Mouse (Mus musculus) right cerebral cortex, postnatal 36 days (tissue): Measurements from ENCODE around the gene Nectin1.

Experiments used
- DNase-seq, 2 experiments: peaks; one replicate each; pipeline ENCODE4 v3.0.0; 2022; ENCODE audit warnings: low spot score in 2 of 2, mixed read lengths in 1 of 2

The Nectin1 gene

DNA sequence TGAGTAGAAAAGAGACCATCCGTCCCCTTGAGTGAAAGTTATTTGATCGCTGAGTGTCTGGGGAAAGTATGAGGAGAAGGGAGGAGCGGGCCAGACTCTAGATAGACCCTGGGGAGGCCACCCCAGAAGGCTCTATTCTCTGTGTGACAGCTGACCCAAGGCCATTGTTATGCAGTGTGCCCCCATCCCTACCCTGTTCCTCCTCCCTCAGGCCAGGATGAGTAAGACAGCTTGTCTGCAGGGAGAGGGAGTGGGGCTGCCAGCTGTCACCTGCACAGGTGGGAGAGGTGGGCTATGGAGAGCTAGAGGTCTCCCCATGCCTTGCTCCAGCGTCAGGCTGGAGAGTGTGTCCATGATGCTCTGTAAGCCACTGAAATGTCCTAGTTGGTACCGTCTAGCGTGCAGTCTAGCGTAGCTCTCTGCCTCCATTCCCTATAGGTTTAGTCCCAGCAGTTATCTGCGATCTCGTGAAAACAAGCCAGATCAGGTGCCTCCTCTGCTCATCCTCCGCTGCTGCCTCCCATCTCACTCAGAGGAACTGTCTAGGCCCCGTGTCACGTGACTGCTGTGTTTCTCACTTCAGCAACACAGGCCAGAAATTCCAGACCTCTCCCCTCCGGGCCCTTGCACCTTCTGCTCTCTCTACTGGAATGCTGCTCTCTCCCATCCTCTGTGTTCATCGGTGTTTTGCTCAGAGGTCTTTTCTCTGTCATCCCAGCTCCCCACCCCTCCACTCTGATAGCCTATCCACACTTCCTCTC is 21.8 kb downstream of the Nectin1 start:
- no peak for DNase-seq

DNA sequence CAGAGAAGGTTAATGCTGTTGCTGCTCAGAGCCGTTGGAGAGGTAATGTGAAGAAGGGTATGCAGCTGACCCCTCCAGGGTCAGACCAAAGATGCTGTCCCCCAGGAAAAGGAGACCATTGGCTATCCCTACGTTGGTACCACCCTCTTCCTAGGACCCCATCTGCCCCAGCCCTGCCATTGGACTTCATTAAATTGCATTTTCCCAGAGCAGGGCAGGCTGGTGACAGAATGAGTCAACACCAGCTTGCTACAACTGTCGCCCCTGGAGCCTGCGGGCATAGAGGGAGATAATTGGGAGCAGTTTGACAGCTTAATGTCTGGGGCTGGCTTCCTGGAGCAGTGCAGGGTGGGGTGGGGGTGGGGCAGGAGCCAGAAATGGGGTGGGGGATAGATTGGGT is 25.0 kb downstream of the Nectin1 start:
- no peak for DNase-seq

DNA sequence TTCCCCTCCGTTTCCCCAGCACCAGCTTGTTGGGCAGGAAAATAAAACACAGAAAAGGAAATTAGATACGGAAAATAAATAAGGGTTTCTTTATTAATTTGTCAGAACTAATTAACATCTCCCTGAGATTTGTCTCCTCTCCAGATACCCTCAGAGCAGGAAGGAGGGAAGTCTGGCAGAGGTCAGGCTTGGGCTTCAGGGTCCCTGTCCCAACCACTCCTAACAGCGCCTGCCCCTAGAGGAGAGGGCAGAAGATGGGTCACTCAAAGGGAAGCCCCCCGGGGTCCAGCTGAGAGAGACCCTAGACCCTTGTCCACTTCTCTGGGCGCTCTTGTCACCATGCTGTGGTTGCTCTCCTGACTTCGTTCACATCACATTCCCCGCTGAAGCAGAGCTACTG is 25.4 kb downstream of the Nectin1 start:
- no peak for DNase-seq

DNA sequence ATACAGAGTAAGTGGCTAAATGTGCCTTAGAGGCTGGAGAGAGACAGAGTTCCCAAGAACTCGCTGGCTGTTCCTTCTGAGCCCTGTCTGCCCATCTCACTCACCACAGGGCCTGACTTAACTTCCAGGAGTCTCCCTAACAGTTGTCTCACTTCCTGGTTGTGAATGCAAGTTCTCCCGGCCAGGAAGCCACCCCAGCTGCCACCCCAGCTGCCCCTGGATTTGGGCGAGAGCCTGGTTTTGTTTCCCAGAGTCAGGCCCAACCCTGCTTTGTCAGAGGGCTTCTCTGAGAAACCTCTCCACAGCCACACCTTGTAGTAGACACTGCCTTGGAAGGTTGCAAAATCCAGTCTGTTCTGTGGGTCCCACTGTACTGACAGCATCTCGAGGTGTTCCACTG is 26.2 kb downstream of the Nectin1 start:
- DNase-seq: no peak

DNA sequence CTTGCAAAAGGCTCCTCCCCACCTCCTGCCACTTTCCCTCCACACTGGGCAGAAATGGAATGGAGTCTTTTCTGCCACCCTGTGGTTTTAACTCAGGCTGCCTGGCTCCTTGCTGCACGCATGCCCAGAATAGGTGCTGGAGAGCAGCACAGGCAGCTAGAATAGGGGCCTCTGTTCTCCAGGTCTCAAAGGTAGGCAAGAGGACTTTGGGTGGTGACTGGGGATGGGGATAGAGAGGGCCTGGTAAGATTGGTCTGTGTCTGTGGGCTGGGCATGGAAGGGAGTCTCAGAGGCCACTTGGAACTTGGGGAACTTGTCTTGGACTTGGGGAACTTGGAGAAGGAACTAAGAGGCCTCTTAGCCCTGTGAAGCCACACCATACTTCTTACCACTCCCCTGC is 27.3 kb downstream of the Nectin1 start:
- DNase-seq: no peak

DNA sequence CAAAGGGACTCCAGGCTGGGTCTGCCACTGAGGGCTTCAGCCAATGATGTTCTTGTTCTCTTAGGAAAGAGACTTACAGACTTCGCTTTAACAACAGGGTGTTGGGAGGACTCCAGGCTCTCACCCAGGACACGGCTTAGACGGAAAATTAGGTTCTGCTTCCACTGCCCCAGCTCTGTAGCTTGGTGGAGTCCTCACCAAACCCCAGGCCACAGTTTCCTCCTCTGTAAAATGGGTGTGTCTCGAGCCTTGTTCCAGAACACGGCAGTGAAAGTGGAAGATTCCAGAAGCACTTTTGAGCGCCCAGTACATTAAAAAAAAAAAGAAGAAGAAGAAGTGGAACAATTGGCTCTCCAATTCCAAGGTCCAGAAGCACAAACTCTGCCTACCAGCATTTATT is 28.7 kb downstream of the Nectin1 start:
- DNase-seq: no peak

DNA sequence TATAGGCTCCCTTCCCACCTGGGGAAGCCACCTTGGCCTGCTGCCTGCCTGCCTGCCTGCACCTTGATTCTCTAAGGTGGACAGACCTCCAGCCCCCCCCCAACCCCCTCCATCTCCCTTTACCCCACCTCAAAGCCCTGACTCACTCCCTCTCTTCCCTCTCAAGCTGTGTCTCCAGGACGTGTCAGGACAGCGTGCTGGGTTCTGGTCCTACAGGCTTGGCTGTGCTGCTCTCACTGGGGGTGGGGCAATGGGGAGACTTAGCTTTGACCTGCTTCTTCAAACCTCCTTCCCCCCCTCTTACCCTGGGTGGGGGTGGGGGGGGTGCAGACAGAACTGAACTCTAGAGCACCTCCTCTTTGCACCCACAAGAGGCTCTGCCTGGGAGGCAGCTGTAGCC is 29.7 kb downstream of the Nectin1 start:
- DNase-seq: no peak

DNA sequence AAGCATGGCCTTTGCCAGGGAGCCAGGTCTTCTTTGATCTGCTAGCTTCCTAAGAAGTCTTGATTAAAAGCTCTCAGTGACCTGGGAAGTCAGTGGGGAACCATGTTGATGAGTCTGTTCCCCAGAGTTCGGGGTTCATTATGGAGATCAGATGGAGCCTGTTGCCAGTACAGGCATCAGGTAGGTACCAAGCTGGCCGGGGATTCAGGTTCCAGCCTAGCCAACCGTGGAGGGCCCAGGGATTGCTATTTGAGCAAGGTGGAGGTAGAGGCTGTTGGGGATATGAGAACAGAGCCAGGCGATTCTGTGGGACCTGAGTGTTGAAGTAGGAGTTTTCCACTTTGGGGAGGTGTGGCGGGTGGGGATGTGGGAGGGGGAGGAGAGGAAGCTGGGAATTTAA is 30.6 kb downstream of the Nectin1 start:
- no peak for DNase-seq

DNA sequence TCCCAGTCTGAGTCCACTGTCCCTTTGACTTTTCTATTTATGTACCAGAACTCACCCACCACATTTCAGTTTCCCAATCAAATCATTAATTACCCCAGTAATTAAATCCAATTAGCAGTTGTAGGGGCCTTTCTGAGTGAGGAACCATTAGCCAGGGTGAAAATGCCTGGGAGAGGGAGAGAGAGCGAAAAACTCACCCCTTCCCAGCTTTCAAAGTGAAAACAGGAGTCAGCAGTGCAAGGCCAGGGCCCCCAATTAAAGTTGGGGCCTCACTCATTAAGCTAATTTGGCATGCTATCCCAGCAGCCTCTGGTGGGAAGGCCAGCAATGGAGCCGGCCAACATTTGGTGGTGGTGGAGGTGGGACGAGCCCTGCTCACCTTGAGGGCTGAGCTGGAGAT is 32.4 kb downstream of the Nectin1 start:
- DNase-seq: no peak

DNA sequence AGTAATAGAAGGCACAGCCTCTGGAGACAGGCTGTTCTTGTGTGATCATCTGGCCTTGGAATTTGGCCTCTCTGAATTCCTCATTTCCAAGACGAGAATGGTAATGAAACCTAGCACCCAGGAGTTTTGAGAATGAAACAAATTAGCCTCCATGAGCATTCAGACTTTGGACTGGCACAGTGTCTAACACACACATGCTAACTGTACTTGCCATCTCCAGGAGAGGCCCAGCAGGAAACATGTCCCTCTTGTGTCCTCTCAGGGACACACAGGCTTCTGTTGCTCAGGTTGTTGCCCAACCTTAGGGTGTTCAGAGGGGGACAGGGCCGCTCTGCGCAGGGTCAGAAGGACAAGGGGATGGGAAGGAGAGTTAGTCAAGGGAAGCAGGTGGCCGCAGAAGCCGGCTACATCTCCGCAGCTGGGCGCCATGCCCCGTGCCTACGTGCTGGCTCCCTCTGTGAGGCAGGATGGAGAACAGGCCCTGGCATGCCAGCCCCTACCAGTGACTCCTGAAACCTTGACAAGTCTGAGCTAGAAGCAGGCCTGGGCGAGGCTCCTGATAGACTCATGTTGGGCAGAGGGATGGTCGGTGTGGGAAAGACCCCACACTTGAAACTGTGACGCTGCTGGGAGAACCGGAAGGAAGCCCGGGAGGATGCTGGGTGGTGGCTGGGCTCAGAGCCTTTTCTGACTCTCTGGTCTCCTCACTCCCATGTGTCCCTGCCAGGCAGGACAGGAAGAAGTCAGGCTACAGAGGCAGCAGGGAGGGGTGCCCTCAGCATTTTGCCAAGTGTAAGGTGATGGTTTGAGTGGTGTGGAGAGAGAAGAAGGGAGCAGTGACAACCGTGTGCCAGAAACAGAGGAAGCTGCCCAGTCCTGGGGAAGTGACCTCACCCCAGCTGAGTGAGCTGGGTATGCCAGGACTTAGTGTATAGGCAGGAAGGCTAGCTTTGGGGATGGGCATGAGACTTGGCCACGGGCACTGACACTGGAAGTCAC is 33.9 kb downstream of the Nectin1 start:
- no peak for DNase-seq

DNA sequence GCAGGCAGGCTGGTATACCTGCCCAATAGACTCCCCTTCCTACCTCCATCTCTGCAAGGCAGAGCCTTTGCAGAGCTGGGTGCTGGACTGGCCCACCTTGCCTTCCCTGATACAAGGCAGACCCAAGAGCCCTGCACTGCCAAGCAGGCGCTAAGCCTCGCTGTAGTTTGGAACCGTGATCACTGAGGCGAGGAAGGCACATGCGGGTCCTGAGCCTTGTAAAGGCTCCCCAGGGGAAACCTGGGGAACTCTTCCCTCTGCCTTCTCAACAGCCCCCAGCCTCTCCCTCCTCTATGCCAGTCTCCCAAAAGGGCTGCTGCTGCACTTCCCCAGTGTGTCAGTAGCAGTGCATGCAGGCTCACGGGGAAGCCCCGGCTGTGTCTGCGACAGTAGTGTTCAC is 37.1 kb downstream of the Nectin1 start:
- no peak for DNase-seq

DNA sequence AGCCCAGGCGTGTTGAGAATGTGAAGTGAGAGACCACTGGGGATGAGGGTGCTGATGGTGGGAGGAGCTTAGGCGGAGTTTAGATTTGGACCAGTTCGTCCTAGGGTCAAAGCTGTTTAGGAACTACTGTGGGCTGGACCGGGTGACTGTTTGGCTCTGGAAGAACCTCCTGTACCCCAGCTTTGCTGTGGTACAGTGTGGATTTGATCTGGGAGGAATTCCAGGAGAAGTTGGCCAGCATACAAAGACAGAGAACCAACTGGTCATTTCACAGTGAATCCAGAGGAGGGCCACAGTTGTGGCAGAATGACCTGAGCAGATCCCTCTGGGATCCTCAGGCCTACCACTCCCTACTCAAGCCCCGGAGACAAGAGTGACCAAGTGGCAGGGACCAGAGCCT is 38.6 kb downstream of the Nectin1 start:
- no peak for DNase-seq

DNA sequence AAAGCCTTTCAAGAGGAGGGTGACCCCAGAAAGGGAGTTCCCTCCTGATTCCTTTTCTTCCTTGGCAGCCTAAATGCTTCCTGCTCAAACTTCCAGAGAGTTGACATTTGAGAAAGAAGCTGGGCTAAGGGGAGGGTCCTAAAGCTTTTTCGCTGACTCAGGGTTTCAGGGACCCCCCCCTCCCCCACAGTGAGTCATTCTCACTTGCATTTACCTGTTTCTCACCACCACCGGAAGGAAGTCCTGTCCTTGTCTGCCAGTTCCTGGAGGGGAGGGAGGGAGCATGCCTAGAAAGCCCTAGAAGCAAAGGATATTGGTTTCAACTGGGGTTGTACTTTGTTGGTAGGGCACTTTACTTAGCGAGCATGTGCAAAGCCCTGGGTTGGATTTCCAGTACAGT is 40.2 kb downstream of the Nectin1 start:
- DNase-seq: no peak

DNA sequence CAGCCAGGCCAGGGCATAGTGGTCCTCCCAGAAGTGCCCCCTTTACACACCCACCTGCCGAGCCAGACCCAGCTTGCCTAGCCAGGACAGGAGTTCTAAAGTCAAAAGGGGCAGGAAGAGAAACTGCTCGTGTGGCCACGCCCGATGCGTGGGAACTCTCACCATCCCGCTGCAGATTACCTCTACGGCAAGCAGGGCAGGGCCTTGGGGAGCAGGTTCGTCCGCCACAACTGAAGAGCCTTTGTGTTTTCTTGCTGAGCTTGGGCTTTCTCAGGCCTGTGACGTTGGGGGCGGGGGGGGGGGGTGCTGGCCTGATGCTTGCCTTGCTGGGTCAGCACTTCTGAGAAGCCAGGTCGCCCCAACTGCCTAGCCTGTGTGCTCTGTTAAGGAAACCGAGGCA is 41.1 kb downstream of the Nectin1 start:
- no peak for DNase-seq

DNA sequence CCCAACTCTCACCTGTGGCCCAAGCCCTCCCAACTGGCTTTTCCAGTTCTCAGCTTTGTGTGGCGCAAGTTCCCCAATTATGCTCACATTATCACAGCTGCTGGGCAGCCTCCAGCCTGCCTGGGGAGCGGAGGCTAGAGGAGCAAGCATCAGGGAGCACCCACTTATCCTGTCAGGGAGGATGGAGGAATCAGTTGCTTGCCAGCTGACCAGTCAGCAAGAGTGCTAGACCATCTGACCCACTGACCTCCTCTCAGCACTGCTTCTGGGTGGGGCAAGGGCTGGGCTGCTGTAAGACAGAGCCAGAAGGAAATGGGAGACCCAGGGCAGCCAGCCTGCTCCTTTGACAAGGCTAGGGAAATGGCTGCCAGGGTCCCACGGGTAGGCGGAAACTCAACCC is 43.8 kb downstream of the Nectin1 start:
- no peak for DNase-seq

DNA sequence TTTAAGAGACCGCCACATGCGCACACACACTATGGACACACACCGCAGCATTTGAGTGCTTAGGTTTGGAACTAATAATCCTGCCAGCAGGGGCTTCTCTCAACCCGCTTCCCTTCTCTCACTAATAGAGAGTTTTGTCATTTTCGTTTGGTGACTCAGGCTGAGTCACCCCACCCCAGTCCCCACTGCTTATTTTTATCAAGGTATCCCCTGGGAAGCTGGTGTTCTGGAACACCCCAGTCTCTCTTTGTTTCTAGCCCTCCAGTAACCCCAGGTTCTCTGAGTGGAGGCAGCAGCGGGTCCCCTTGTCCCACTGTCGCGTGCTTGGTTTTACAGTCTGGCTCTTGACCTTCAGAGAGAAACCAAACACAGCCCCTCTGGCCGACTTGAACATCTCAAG is 48.9 kb downstream of the Nectin1 start:
- no peak for DNase-seq

DNA sequence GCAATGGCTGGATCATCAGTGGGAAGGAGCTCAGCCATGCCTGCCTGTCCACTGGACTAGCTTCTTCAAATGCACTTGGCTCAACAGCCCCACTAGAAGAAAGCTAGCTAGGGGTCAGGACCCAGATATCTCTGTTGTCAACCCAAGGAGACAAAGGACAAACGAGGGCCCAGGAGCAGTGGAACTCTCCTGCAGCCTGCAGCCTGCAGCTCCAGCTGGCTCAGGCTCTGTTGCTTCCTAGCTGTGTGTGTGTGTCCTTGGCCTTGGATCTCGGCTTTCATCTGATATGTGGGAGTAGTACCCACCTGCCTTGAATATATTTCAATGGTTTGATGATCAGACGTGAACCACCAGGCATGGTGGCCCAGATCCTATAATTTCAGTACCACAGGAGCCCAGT is 49.6 kb downstream of the Nectin1 start:
- no peak for DNase-seq

DNA sequence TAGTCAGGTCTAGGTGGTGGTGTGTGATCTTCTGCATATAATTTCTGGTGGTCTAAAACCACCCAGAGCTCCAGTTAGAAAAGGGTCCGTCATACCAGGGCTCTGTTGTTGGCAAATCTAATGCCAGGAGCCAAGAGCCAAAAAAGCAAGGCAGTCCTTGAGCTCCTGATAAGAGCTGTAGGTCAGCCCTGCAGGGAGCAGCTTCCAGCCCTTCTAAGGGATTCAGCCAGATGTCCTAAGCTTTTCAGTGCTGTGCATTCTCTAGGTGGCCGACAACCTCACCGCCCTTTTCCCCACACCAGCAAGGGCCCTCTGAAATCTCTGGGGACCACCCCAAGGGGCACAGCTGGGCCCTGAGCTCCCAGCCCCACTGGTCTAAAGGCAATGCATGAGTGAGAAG is 52.2 kb downstream of the Nectin1 start:
- DNase-seq: no peak

DNA sequence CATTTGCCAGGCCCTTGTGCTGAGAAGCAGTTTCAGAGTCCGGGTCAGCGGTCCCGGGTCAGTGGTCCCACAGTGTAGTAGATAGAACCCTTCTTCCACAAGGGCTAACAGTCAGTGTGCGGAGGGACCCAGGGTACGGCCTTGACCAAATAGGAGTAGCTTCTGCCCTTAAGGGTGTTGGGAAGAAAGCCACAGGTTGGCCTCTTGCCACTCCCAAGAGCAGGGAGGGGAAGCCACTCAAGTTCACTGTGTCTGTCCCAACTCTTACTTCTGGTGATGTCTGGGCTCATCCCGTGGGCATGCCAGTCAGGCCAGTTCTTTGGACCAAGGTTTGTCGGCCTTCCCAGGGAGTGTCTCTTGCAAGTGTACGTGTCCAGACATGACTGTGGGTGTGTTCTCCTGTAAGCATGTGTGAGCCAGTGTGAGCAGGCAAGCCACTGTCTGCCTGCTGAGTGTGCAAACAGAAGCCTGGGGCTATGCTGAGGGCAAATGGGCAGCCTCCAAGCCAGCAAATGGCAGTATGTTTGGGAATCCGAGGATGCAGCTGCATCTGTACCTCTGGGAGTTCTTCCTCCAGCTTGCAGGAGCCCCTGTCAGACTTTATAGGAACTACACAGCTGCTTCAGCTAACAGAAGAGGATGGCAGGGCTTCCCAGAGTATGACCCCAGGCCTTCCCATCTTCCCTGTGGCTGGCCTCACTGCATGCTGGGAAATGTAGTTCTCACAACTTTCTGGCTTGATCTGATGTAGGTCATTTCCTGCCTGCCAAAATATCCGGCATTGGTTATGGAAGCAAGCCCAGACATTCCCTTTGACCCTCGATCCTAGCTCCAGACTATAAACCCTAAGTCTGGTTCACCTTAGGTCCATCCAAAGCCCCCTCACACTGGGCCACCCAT is 53.3 kb downstream of the Nectin1 start:
- no peak for DNase-seq

DNA sequence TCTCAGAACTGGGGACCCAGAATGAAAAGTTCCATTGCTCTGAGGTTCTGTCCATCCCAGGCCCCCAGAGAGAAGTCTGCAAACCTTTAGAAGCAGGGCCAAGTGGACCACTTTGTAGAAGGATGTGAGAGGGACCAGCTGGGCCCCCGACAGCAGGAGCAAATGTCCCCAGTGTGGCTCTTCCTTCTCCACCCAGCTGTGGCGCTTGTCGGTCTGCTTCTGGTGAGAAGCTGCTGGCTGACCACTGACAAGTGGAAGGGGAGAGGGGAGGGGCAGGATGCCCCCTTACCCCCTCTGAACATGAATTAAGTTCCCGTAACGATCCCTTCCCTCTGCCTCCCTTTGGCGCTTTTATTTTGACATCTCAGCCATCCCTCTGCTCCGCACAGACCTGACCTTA is 54.0 kb downstream of the Nectin1 start:
- DNase-seq: no peak

DNA sequence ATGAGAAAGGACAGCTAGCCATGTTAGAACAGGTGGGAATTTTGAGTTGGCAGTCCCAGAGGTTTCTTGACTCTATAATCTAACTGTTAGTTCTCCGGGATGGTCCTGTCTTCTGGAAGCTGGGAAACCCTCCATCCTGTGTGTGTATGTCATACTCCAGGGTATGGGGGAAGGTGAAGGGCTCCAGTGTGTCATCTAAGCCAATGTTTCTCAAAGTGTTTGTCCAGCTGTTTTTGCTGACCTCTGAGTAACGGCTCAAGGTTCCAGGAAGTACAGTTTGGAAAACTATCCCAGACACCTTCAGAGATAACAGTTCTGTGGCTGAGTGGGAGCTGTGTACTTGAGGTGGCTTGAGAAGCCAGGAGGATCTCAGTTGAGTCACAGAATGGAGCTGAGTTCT is 56.7 kb downstream of the Nectin1 start:
- DNase-seq: no peak

DNA sequence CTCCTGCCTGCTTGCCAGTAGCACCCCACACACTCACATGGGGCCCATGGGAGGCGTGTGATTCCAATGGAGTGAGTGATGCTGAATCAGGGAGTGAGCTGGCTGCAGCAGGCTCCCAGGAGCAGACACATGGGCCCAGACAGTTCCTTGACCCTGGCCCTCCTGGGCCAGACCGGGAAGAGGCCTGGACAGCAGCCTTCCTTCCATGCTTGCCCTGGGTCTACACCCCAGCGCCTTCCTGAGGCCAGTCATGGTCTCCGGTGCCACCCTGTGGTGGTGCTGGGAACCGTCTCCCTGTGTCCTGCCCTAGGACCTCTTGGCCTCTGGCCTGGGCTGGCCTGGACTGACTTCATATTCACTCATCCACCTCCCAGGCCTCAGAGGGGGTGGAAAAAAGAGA is 58.1 kb downstream of the Nectin1 start:
- DNase-seq: peak in 1 of 2 experiments; percentile 17
